Mouse (Mus musculus) neural tube, embryonic 14.5 days (tissue): ENCODE results near the gene 9530077C05Rik. TPM values are rescaled to one million over a fixed set of nuclear protein-coding genes. Genes with fewer than 3 reads are reported as not detected.
A peak's percentile ranks its signal among the peaks of the same experiment; 100 is the strongest.

Experiments
- ATAC-seq: fragments of 200-750 bp; cut with Nextera tagmentation; 2 replicates; pipeline ENCODE4 v1.8.0; 2017; ENCODE audit warnings: low read depth, mild to moderate bottlenecking, moderate TSS enrichment, moderate library complexity
- H3K27ac ChIP-seq: fragments of 300-500 bp; sonication (generic); 2 replicates; pipeline ENCODE4 v1.5.1; 2014; ENCODE audit warnings: low read depth, mild to moderate bottlenecking, control low read depth, low read length, moderate library complexity, mixed read lengths
- H3K27me3 ChIP-seq: fragments of 300-500 bp; sonication (generic); 2 replicates; pipeline ENCODE4 v1.6.1; 2014; ENCODE audit warnings: low read length; ENCODE audit not compliant: control insufficient read depth, insufficient read depth
- H3K36me3 ChIP-seq: fragments of 300-500 bp; sonication (generic); 2 replicates; pipeline ENCODE4 v1.6.1; 2014; ENCODE audit warnings: low read length, mixed read lengths; ENCODE audit not compliant: control insufficient read depth, insufficient read depth
- H3K4me1 ChIP-seq: fragments of 300-500 bp; sonication (generic); 2 replicates; pipeline ENCODE4 v1.6.1; 2014; ENCODE audit warnings: low read length; ENCODE audit not compliant: control insufficient read depth, insufficient read depth
- H3K4me2 ChIP-seq: fragments of 300-500 bp; sonication (generic); 2 replicates; pipeline ENCODE4 v1.6.1; 2014; ENCODE audit warnings: mild to moderate bottlenecking, low read depth, low read length, control low read depth
- H3K4me3 ChIP-seq: fragments of 300-500 bp; sonication (generic); 2 replicates; pipeline ENCODE4 v1.5.1; 2014; ENCODE audit warnings: low read depth, low read length, control low read depth, mixed read lengths
- H3K9ac ChIP-seq: fragments of 300-500 bp; sonication (generic); replicated peaks from 2 replicates; pipeline ENCODE4 v1.6.1; 2014; ENCODE audit warnings: low read depth, mild to moderate bottlenecking, control low read depth, low read length, mixed read lengths
- H3K9me3 ChIP-seq: fragments of 300-500 bp; sonication (generic); 2 replicates; pipeline ENCODE4 v1.6.1; 2016; ENCODE audit warnings: low read length; ENCODE audit not compliant: control insufficient read depth
- WGBS: fragments of 180-500 bp; shearing (Covaris S2); extraction: QIAGEN DNeasy Blood & Tissue Kit; methylation state at CpG from one replicate; pipeline ENCODE4 v1.1.7; 2014; 5-methylcytosine and 5-hydroxymethylcytosine counted together
- polyA plus RNA-seq: library from polyadenylated mRNA; unstranded; fragments of >200 nt; fragmentation: Nextera tagmentation; extraction: Ambion mirVana; gene quantifications from 2 replicates; pipeline ENCODE4 v1.2.1, GENCODE M21; 2014

Gene 9530077C05Rik
- polyA plus RNA-seq, result 11.3 and 15.1 TPM in 2 replicates

- Histone ChIP-seq H3K9me3 (no peaks in the 10 kb centered on the region), H3K4me3 (peak within 1 kb of the TSS; percentile 48), H3K4me2 (peak within 1 kb of the TSS; percentile 60), H3K27ac (peak within 1 kb of the TSS; percentile 40), H3K27me3 (no peaks in the 10 kb centered on the region), H3K9ac (peak within 1 kb of the TSS; percentile 60), H3K4me1 (no peaks in the 10 kb centered on the region), H3K36me3 (no peaks in the 10 kb centered on the region)
- under 1% methylated on average over 43 of the region's 43 CpGs for WGBS
- ATAC-seq, result peak; percentile 99
Observed at GRCm38 (mm10) chr9:22411002-22411857, at the start of gene 9530077C05Rik. Gene 9530077C05Rik (plus strand): TSS chr9:22411513.

DNA sequence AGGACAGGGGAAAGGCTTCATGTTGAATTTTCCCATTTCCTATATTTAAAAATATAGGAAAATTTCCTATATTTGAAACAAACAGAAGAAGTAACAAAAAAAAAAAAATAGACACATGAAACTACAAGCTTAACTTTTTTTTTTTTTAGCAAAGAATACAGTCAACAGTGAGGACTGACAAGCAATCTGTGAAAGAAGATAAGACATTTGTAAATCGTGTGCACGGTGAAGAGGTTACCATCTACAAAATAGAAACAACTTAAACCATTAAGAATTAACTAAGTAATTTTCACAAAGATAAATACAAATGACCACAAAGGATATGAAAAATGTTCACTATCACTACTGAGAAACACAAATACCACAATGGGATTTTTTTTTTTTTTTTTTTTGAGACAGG is 45.1 kb upstream of the 9530077C05Rik start:
- no peaks in the 10 kb centered on the region for H3K4me1 ChIP-seq
- H3K4me2 ChIP-seq, result no peak overlapping the region
- H3K36me3 ChIP-seq, result no peaks in the 10 kb centered on the region; the same call in 1 of the 2 replicates
- no peaks in the 10 kb centered on the region for H3K9me3 ChIP-seq
- H3K27ac ChIP-seq, result no peak overlapping the region
- no peak for ATAC-seq
- H3K4me3 ChIP-seq, result no peak overlapping the region
- H3K9ac ChIP-seq, result no peak overlapping the region
- WGBS, result 98% methylated on average over 2 of the region's 2 CpGs
- no peaks in the 10 kb centered on the region for H3K27me3 ChIP-seq

DNA sequence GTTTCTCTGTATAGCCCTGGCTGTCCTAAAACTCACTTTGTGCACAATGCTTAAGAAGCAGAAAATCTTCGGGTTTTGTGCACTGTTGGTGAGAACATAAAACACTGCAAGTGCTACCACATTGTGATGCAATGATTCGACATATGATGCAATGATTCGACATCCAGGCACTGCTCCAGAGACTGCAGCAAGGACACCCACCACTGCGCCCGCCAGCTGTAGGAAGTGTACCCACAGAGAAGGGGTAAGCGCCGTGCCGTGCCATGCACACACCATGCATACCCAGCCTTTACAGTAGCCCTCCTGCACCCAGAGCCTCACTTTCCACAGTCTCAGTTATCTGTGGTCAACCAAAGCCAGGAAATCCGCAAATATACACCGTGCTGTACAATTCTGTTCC is 44.7 kb upstream of the 9530077C05Rik start:
- Histone ChIP-seq H3K27ac (no peak overlapping the region), H3K4me3 (no peak overlapping the region), H3K27me3 (no peaks in the 10 kb centered on the region), H3K9me3 (no peaks in the 10 kb centered on the region), H3K4me2 (no peak overlapping the region), H3K36me3 (no peaks in the 10 kb centered on the region; the same call in 1 of the 2 replicates), H3K4me1 (no peaks in the 10 kb centered on the region), H3K9ac (no peak overlapping the region)
- WGBS, result 97% methylated on average over 10 of the region's 10 CpGs
- no peak for ATAC-seq

- H3K4me2 ChIP-seq, result no peak overlapping the region
- no peaks in the 10 kb centered on the region for H3K4me1 ChIP-seq
- no peaks in the 10 kb centered on the region for H3K9me3 ChIP-seq
- no peak overlapping the region for H3K27ac ChIP-seq
- 70% methylated on average over 6 of the region's 6 CpGs for WGBS
- no peaks in the 10 kb centered on the region for H3K27me3 ChIP-seq
- no peak overlapping the region for H3K9ac ChIP-seq
- ATAC-seq, result no peak
- H3K4me3 ChIP-seq, result no peak overlapping the region
- H3K36me3 ChIP-seq, result no peaks in the 10 kb centered on the region; the same call in 1 of the 2 replicates
Observed at GRCm38 (mm10) chr9:22368030-22368429, 43.3 kb upstream of the 9530077C05Rik start.

DNA sequence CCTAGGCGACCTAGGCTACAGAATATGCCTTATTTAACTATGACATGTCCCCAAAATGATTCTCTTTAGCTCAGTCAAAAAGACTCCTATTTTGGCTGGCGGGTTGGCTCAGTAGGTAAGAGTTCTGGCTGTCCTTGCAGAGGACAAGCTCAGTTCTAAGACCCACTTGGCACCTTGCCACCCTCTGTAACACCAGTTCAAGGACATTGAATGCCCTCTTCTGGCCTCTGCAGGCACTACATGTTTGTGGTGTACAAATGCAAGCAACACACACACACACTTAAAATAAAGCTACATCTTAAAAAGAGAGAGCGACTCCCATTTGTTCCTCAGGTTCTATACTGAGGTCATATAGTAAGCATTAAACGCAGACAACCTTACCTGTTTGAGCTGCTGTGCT is 38.6 kb upstream of the 9530077C05Rik start:
- H3K4me1 ChIP-seq, result no peaks in the 10 kb centered on the region
- no peaks in the 10 kb centered on the region for H3K9me3 ChIP-seq
- no peak overlapping the region for H3K4me2 ChIP-seq
- no peaks in the 10 kb centered on the region for H3K36me3 ChIP-seq
- WGBS, result 98% methylated on average over 4 of the region's 4 CpGs
- no peak overlapping the region for H3K27ac ChIP-seq
- H3K9ac ChIP-seq, result no peak overlapping the region
- no peak for ATAC-seq
- H3K4me3 ChIP-seq, result no peak overlapping the region
- no peaks in the 10 kb centered on the region for H3K27me3 ChIP-seq

DNA sequence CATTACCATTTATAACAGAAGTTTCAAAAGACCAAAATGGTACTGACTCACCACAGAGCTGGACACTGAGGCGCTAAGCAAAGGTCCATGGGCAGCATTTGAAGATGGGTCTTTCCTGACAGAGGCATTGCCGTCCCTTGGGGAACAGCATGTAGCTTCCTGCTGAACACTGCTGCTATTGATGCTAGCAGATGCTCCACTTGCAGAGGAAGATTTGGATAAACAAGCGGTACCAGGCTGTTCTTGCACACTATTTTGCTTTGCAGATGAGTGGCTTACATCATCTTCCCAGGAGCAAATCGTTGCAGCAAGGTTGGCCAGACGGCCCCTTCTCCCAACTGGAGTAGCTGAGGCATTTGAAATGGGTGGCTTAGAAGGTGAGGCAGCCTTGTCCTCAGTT is 35.2 kb upstream of the 9530077C05Rik start:
- Histone ChIP-seq H3K36me3 (no peaks in the 10 kb centered on the region), H3K9ac (no peak overlapping the region), H3K27ac (no peak overlapping the region), H3K4me2 (no peak overlapping the region), H3K9me3 (no peaks in the 10 kb centered on the region), H3K4me1 (no peaks in the 10 kb centered on the region), H3K4me3 (no peak overlapping the region), H3K27me3 (no peaks in the 10 kb centered on the region)
- 78% methylated on average over 5 of the region's 5 CpGs for WGBS
- no peak for ATAC-seq

GRCm38 (mm10) chr9:22385890-22386289 is 25.4 kb upstream of the 9530077C05Rik start:
- WGBS, result 66% methylated on average over 2 of the region's 2 CpGs
- Histone ChIP-seq H3K4me1 (0 out of 2 replicates have a peak, but pooled peaks cover 7% of the 10 kb centered on the region), H3K4me2 (no peak overlapping the region), H3K9ac (no peak overlapping the region), H3K4me3 (no peak overlapping the region), H3K9me3 (no peaks in the 10 kb centered on the region), H3K27me3 (no peaks in the 10 kb centered on the region), H3K36me3 (no peaks in the 10 kb centered on the region), H3K27ac (no peak overlapping the region)
- no peak for ATAC-seq

GRCm38 (mm10) chr9:22387901-22388300 is 23.4 kb upstream of the 9530077C05Rik start:
- no peaks in the 10 kb centered on the region for H3K9me3 ChIP-seq
- 0 out of 2 replicates have a peak, but pooled peaks cover 7% of the 10 kb centered on the region for H3K4me1 ChIP-seq
- H3K36me3 ChIP-seq, result no peaks in the 10 kb centered on the region
- no peaks in the 10 kb centered on the region for H3K27me3 ChIP-seq
- H3K4me2 ChIP-seq, result peak overlapping the region; percentile 62
- ATAC-seq, result no peak
- H3K9ac ChIP-seq, result no peak overlapping the region; the same call in 1 of the 2 replicates
- no peak overlapping the region for H3K27ac ChIP-seq
- 22% methylated on average over 6 of the region's 6 CpGs for WGBS
- peak overlapping the region; percentile 63; the same call in 1 of the 2 replicates for H3K4me3 ChIP-seq

DNA sequence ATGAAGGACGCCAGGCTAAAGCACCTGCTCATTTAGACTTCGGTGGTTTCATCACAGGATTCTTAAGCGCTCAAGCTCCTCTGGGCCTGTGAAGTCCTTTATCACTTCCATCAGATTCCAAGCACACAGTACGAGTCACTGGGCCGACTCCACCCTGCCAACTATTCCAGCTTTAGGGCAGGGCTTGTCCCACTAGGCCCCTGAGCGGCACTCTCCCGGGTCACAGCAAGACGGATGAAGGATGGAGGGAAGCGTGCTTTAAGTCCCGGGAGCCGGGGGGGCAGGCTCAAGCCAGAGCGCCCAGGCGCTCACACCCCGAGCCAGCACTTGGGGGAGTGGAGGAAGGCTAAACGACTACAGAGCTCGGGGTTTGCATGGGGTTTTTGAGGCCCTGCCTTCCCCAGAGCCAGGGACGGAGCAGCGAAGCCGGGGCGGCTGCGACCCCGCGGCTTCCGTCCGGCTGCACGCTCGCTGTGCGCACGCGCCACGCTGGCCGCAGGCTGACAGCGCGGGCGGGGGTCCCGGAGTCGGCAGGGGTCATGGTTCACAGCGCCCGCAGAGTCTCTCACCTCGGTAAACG is 22.8 kb upstream of the 9530077C05Rik start:
- Histone ChIP-seq H3K9ac (peak overlapping the region; percentile 61), H3K27me3 (no peaks in the 10 kb centered on the region), H3K4me1 (0 out of 2 replicates have a peak, but pooled peaks cover 7% of the 10 kb centered on the region), H3K36me3 (no peaks in the 10 kb centered on the region), H3K27ac (peak overlapping the region; percentile 48; the same call in 1 of the 2 replicates), H3K4me3 (peak overlapping the region; percentile 63), H3K4me2 (peak overlapping the region; percentile 62), H3K9me3 (no peaks in the 10 kb centered on the region)
- ATAC-seq, result peak; percentile 83
- under 1% methylated on average over 41 of the region's 41 CpGs for WGBS
